Mouse (Mus musculus) activated CD4-positive, CD25-positive, alpha-beta regulatory T cell, adult 4 months (primary cell): Measurements from ENCODE around the gene Trpv6. TPM values are rescaled to one million over a fixed set of nuclear protein-coding genes. Genes with fewer than 3 reads are reported as not detected.

ENCODE experiments used
- ATAC-seq: one replicate; pipeline ENCODE4 v1.8.0; 2017
- polyA plus RNA-seq, 2 experiments: library from polyadenylated mRNA; unstranded; fragments of 100-300 nt; shearing (Covaris generic); gene quantifications; one replicate each; pipeline ENCODE4 v1.2.1; 2017

Gene Trpv6
- under 1 TPM; 0.20 to 0.24 TPM for polyA plus RNA-seq

DNA sequence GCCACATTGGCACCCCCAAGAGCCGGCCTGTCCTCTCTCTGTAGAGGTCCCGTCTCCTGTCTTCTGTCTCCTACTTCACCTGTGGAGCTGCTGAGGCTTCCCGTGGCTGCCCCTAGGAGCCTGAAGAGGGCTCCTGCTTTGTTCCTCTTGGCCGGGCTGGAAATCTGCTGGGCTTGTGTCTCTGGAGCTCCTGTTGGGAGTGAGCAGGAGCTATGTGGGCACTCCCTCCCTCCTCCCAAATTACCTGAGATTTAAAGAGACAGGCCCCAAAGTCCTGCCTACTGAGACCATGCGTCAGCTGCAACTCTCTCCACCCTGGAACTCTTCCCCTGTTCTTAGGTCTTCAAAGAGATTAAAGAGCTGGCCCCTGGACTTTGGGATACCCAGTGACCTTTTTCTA, at the start of gene Trpv6:
Gene Trpv6 (minus strand): TSS at position 228 of the 400 bp plus-strand sequence.
- no peak for ATAC-seq

DNA sequence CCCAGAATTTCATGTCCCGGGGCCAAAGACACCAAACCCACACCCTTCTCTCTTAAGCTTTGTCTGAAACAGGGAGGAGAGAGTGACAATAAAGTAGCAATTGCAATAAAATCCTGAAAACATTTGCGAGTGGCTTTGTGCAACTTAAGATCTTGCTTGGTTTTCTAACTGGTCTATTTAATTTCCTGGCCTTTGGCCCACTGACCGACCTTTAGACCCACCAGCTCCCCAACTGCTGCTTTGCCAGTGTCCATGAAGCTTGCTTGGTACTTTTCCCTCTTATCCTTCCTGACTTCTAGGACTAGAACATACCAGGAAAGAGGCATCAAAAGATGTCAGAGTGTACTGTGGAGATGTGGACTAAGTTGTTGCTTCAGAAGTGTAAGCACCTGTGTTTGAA, 49.4 kb upstream of the Trpv6 start:
- ATAC-seq = no peak

DNA sequence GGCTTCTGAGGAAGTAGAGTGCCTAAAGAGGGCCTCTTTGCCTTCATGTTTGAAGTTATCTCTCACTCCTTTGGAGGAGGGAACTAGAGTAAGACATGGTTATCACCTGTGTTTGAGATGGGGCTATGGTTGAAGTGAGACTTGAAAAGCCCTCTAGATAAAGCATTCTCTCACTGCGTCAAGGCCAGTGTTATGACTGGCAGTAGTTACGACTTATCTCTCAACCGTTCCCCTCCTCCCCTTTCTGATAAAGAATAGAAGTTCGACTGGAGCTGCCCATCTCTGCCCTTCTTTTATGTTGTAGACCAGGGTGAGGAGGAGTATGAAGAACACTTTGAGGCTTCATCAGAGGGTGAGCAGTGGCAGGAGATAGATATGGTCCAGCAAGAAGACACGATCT, 48.7 kb upstream of the Trpv6 start:
- ATAC-seq = no peak

DNA sequence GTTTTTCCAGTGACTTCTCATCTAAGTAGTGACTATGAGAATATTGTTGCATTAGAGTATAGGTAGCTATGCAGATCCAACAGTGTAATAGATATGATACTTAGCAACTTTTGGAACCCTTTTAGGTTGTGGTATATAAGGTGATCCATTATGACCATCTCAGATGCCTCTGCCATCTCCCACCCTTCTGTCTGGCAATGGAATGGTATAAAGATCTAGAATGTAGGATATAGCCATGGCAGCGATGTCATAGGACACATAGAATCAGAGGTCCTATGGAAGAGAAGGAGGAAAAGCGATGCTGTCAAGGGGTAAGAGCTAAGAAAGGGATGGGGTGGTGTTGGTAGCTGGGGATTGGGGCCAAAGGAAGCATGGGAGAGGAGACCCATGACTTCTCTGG, 47.9 kb upstream of the Trpv6 start, which contains the start of gene Llcfc1:
Gene Llcfc1 (plus strand): TSS at position 301 of the 400 bp plus-strand sequence.
- ATAC-seq = no peak

DNA sequence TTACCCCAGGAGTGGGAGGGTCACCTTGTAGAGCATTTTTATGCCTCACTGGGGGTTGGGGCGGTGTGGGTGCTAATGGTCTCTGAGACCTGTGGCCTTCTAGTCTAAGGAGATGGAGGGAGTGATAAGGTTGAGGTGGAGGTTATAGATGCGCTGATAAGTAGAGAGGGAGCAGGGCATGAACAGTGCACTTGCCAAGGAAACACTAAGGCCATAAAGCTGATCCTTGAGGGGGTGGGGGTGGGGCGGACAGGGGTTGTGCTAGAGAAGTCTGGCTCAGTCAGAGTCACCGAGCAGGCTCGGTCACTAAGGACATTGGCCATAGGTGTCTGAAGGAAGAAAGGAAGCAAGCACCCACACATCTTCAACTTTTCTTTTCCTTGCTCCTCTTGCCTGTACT, 45.5 kb upstream of the Trpv6 start:
- ATAC-seq = no peak

DNA sequence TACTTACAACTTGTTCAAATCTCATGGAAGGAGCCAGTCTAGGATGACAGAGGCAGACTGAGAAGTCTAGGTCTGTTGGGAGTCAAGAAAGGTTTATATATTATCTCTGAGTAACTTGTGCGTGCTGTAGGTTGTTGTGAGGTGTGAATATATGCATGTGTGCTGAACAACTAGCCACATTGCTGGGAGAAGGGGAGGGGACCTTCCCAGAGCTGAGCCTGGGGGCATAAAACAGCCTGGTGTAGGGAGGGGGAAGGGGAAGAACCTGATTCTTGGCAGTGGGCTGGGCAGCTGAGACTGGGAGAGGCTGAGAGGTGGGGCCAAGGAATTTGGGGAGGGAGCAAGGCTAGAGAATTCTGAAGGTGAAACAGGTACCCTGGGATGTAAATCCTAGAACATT, 44.5 kb upstream of the Trpv6 start, which contains the start of gene Trpv5:
Gene Trpv5 (minus strand): TSS at position 101 of the 400 bp plus-strand sequence.
- ATAC-seq = no peak

GRCm38 (mm10) chr6:41676530-41676929, 40.3 kb upstream of the Trpv6 start:
- ATAC-seq = no peak

DNA sequence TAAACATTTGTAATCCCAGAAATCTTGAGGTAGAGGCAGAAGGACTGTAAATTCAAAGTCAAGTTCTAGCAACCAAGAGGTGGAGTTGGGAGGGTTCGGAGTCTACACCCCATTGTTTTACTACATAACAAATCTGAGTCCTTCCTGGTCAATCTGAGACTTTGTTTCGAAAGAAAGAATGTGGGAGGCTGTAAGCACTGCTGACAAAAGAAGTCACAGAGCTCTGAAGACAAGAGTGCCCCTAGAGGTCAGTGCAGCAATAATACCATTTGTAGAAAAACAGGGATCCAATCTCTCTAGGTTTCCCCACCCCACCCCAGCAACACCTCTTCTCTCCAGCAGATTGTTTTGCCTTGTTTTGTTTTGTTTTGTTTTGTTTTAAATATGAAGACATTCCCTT, 26.1 kb upstream of the Trpv6 start:
- no peak for ATAC-seq

DNA sequence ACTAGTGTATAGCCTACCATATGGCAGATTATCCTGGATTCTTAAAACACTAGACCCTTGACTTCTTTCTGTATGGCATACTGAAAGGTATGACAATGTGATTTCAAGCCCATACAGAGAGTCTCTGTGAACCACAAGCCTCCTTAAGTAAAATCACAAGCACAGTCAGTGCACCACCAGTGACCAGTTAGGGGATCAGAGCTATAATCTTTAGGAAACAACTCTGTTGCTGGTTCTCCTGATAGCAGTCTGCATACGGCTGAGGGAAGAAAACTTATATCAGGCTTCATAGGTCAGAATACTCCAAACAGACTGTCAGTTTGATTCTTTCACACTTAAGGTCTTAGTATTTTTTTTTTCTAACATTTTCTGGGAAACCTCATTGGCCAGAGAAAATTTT, 22.3 kb upstream of the Trpv6 start:
- ATAC-seq = no peak

GRCm38 (mm10) chr6:41654648-41655047, 18.4 kb upstream of the Trpv6 start:
- ATAC-seq = no peak

- ATAC-seq = no peak
Observed at GRCm38 (mm10) chr6:41653173-41653572, 17.0 kb upstream of the Trpv6 start.

DNA sequence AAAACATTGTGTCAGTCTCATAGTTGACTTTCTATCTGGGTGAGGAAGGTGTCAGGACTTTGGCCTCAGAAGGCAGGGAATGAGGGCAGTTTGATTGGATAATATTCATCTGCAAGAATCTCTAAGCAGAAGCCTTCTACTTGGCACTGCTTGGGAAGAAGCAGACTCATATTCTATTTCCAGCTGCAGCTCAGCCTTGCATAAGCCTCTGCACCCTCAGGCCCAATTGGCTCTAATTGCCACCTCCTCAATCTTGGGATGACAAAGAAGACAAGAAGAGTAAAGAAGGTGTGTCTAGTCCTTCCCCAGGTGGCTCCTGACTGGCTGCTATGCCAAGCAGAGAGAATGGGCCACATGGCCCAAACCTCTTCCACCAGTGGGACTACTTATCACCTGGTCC, 10.5 kb upstream of the Trpv6 start:
- ATAC-seq = no peak

GRCm38 (mm10) chr6:41646220-41646619, 10.0 kb upstream of the Trpv6 start:
- no peak for ATAC-seq

DNA sequence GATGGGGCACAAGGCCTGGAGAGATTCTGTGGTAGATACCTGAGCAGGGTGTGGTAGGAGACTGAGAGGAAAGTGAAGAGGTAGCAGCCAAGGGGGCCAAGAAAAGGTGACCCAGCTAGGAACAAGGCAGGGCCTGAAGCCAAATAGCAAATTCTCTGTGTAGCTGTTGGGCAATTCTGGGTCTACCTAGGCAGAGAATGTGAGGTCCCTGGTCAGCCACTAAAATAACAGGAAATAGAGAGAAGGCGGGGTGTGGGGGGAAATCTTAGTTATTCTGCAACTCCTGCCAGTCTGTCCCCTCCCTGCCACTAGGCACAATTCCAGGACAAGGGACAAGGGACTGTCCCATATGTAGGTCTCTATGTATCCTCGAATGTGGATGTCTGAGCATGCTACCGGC, 7.0 kb upstream of the Trpv6 start:
- no peak for ATAC-seq

- no peak for ATAC-seq
Observed at GRCm38 (mm10) chr6:41642765-41643164, 6.6 kb upstream of the Trpv6 start.

- no peak for ATAC-seq
Observed at GRCm38 (mm10) chr6:41641173-41641866, 5.1 kb upstream of the Trpv6 start.

DNA sequence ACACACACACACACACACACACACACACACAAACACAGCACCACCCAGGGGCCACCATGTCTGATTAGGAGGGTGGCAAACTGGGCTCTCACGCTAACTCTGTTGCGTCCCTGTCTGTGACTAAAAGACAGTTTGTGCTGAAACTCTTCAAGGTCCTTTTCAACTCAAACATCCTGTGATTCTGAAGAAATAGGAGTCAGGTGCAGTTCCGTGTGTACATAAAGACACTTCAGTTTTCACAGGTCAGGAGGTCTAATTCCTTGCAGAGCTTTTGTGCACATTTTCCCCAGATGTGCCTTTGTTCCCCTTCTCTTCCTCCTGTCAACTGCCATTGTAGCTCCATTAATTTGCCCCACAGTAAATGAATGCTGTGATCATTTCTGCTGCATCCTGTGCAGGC, 4.2 kb upstream of the Trpv6 start:
- no peak for ATAC-seq

GRCm38 (mm10) chr6:41637927-41638506, 1.8 kb upstream of the Trpv6 start:
- no peak for ATAC-seq

GRCm38 (mm10) chr6:41637393-41637792, 1.2 kb upstream of the Trpv6 start:
- ATAC-seq = no peak

- no peak for ATAC-seq
Observed at GRCm38 (mm10) chr6:41635211-41635610, 994 bp downstream of the Trpv6 start.

DNA sequence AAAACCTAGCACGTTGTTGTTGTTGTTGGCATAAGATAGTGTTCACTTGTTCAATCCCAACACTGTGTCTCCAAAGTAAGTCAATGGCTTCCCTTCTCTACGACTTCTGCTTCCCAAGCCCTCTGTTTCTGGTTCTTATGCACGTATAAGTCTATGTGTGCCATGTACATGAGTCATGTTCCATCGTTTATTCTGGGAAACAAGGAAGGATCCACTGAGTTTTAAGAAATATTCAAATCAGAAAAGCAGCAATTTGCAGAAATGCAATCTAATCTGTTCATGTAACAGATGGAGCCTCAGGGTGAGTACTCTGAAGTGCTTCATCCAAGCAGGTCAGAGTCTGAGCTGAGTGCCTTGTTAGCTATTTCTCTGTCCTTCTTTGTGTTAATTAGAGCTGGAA, 4.7 kb downstream of the Trpv6 start:
- no peak for ATAC-seq

GRCm38 (mm10) chr6:41630791-41631190, 5.4 kb downstream of the Trpv6 start:
- ATAC-seq = no peak

DNA sequence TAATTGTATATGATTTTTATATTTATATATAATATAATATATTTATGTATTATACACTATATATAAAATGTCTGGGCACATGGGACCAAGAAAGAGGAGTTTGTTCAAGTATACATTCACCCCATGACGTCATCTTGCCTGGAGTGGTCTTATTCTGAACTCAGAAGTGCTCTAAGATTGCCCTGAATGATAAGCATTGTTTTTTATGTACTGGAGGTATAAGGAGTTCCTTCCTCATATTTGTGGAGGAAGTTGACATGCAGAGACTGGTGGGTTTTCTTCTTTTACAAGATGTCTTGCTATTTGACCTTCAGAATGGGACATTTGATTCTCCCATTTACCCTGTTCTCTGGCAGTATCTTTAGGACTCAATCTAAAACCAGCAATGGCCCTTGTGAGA, 8.0 kb downstream of the Trpv6 start:
- no peak for ATAC-seq

GRCm38 (mm10) chr6:41622661-41623060, 13.5 kb downstream of the Trpv6 start:
- ATAC-seq = peak; percentile 61
